Mouse (Mus musculus): ENCODE data around the gene Myo10.

Gene Myo10

DNA sequence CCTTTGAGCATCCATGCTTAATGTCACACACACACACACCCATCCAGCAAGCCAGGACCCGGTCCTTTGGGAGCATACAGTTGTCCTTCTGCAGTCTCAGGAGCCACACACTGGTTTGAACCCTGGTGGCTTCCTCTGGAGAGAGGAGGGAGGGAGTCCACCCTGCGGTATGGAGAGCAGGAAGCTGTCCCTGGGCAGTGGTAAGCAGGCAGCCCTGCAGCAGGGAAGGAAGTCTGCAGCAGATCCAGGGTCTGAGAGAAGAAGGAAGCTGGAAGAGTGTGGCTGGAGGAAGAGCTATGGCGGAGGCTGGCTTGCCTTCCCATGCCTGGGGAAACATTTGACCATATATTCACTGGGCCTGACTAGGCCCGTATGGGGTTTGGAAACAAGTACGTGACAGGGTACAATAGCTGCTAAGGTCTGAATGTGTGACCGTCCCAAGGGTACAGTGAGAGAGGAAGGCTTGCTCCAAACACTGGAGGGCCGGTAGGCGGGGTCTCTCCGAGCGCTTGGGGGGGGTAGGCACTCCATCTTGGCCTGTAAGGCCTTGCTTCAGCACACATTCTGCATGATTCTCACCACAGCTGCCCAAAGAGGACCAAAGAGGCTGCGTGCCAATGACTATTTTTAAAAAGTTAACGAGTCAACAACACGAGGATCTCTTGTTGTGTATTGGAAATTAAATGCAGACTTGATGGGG is 142.5 kb downstream of the Myo10 start:
- no peak for DNase-seq (ENCODE audit: low spot score)

DNA sequence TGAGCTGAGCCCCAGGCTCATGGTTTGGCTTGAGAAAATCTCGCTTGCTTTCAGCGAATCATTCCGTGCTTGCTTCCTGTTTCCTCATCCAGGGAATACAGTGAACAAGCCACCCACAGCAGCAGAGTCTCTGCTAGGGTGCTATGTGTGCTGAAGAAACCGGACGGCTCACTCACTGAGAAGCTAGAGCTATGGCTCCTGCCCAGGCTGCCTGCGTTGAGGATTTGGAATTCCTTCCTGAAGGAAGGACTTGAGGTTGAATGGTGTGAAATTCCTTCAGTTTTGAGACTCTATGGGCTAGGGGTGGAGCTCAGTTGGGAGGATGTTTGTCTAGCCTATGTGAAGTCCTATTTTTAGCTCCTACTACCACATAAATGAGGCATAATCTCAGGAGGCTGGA is 145.5 kb downstream of the Myo10 start:
- no peak for DNase-seq (ENCODE audit: low spot score)

DNA sequence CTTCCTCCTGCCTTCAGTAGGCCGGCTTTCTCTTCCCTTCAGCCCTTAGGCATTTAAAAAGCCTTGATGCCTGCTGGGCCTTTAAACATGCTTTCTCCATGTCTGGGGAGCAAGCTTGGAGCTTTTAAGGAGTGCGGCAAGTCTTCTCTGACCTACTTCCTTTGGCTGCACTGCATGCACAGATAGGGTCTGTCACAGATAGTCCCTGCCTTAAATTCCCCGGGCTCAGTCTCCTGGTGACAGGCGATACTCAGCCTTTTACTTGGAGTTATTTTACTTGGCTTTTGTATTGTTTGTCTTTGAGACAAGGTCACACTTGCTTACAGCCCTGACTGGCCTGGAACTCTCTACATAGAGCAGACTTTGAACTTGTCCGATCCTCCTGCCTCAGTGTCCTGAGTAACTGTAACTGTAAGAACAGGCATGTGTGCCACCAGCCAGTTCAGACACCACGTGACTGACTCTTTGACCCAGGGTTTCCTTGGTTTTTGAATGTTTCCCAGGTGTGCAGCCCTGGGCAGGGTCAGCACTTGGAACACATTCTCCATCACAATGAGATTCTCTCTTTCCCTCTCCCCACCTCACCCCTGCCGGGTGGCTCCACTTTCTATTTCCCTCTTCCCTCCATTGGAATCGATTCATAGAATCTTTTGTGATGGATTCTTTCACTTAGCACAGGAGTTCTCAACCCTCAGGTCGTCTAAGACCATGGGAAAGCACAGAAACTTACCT is 147.4 kb downstream of the Myo10 start:
- DNase-seq (ENCODE audit: low spot score): no peak

DNA sequence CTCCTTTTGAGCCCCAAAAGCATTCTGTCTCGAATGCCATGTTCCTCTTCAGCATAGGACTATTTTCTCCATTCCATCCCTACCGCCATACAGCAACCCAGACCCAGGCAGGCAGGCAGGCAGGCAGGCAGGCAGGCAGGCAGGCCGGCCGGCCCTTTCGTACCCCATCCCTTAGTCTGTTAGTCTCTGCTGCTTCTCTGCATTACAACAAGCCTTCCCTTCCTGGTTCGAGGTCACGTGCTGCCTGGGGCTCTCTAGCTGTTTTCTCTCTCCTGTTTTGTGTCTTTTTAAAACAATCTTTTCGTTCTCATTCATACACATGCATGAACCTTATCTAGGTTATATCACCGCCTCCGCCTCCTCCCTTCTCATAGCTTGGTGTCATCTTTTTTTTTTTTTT is 149.5 kb downstream of the Myo10 start:
- no peak for DNase-seq (ENCODE audit: low spot score)

DNA sequence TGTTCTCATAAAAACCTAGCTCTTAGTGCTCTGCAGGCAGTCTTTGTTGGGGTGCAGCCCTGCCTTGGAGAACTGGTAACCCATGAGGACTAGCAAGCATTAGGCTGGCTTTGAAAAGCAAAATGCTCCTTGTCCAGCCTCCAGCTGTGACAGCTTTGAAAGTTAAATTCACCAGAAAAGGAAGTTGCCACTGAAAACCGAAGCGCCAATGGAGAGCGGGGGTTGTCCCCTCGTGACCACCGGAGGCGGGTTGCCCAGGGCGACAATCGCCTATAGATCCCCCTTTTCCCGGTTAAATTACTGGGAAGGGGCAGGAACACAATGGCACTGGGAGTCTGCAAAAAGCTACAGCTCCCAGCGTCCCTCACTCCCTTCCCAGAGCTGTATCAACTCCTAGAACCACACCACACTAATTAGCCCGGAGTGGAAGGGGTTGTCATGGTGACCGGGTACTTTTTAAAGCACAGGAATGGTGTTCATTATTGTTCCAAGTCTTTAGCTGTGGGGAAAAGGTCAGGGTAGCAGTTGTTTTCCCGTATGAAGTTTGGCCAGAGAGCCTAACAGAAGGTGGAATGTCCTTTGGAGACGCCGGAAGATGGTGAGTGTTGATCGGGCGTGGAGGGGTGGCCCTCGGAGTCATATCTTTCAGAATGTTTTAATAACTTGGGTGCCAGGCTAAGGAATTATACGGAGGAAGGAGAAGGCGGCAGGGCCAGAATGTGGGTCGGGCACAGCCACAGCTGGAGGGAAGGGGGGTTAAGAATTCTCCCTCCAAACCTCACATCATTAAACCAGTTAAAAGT is 151.6 kb downstream of the Myo10 start:
- DNase-seq (ENCODE audit: low spot score): peak; percentile 24

DNA sequence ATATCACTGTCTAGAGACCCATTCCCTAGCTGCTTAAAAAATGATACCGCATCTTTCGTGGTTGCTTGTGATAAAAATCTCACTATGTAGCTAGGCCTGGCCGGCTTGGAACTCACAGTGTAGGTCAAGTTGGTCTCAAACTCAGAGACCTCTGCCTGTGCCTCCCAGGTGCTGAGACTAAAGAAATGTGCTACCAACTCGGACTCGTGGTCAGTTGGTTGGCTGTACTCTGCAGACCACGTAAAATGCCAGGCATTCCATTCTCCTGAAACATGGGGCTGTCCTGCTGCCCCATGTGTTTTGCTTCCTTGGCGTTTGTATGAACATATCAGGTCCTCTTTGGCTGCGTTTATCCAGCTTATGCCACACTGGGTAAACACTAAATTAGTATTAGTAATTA is 156.6 kb downstream of the Myo10 start:
- DNase-seq (ENCODE audit: low spot score): no peak

DNA sequence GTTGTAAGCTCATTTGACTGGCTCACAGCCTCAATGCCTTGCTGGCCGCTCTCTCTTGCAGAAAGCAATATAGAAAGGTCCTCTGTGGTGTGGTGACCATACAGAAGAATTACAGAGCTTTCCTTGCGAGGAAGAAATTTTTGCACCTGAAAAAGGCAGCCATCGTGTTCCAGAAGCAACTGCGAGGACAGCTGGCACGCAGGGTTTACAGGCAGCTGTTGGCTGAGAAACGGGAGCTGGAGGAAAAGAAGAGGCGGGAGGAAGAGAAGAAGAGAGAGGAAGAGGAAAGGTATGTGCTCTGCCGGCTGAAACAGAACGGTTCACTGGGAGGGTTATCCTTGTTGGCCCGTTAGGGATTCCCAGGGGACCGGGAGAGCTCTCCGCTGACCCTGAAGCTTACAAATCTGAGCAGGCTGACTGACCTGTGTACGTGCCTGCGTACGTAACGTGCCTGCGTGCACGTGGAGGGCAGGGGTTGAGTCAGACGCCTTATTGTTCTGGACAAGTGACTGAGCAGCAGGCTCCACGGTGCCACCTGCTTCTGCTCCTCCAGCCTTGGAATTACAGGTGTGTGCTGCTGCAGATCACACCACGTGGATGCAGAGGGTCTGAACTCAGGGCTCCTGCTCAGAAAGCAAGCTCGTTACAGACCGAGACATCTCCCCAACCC is 157.3 kb downstream of the Myo10 start:
- DNase-seq (ENCODE audit: low spot score): no peak

DNA sequence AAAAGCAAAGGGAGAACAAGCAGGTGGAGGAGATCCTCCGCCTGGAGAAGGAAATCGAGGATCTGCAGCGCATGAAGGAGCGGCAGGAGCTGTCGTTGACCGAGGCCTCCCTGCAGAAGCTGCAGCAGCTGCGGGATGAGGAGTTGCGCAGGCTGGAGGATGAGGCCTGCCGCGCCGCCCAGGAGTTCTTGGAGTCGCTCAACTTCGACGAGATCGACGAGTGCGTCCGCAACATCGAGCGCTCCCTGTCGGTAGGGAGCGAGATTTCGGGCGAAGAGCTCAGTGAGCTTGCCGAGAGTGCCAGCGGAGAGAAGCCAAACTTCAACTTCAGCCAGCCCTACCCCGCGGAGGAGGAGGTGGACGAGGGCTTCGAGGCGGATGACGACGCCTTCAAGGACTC is 158.7 kb downstream of the Myo10 start:
- DNase-seq (ENCODE audit: low spot score): no peak

DNA sequence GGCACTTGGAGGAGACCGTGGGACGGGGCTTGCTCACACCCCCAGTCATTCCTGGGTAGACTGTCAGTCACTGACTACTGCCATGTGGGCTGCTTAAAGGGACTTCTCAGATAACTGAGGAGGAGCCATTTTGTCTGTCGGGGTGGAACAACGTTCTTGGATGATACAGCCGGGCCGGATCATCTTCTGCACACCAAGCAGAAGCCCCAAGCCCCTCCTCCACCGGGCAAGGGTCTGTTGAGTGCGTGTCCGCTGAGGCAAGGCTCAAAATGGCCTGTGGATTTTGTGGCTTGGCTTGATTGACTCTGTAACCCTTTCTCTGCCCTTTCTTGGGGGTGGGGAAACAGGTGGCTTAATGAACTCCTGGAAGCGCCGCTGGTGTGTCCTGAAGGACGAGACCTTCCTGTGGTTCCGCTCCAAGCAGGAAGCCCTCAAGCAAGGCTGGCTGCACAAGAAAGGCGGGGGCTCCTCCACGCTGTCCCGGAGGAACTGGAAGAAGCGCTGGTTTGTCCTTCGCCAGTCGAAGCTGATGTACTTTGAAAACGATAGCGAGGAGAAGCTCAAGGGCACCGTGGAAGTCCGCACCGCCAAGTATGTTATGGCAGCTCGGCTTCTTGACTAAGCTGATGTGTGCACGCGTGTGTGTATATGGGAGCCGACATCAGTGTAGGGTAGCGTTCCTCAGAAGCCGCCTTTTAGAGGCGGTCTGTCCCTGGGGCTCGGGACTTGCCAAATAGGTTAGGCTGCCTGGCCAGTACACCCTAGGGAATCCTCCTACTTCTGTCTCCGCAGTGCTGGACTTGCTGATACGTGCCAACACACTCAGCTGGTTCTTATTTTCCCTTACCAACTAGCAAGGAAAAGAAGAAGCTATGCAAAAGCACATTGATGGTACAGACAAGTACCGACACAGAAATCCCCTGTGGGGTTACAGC is 163.4 kb downstream of the Myo10 start:
- no peak for DNase-seq (ENCODE audit: low spot score)

DNA sequence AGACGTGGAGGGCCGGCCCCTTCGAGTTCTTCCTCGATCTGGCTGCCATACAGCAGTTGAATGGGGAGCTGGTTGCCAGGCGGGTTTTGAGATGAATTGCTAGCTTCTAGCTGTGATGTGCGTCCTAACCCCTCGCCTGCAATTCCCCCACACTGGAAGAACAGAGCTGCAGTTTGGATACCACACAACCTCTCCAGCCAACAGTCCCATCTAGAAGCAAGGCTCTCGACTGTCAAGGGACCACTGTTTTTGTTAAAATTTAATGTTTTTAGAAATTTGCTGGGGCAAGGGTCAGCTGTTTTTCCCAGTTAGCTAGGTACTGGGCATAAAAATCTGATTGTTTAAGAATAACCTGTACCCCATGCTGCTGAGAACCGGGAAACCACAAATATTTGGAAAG is 165.1 kb downstream of the Myo10 start:
- DNase-seq (ENCODE audit: low spot score): no peak

DNA sequence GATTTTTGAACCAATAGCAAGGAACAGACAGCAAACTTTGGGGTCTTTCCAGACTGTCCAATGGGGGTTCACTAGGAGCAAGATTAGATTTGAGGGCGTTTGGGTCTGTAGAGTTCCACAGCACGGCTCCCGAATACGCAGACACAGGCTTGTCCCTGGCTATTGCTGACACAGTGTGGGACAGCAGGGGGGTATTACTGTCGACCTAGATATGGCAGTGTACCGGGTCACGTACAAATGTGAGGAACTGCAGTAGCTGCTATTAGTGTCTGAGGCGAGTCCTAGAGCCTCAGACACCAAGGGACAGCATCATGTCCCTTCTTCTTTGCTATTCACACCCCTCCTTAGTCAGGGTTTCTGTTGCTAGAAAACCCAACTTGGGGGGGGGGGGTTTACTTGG is 165.6 kb downstream of the Myo10 start:
- DNase-seq (ENCODE audit: low spot score): no peak

DNA sequence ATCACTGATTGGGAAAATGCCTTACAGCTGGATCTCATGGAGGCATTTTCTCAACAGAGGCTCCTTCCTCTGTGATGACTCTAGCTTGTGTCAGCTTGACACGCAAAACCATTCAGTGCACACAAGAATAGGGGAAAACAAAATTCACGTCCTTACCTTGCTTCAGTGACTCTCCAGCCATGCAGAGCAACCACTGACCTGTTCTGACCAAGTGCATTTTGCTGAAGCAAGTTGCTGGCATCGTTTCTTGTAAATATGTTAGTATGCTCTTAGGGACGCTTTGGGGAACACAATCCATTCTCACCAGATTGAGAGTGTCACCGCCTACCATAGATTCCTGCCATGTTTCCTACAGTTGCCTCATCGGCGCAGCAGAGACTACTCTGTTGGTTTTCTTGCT is 166.2 kb downstream of the Myo10 start:
- DNase-seq (ENCODE audit: low spot score): no peak

DNA sequence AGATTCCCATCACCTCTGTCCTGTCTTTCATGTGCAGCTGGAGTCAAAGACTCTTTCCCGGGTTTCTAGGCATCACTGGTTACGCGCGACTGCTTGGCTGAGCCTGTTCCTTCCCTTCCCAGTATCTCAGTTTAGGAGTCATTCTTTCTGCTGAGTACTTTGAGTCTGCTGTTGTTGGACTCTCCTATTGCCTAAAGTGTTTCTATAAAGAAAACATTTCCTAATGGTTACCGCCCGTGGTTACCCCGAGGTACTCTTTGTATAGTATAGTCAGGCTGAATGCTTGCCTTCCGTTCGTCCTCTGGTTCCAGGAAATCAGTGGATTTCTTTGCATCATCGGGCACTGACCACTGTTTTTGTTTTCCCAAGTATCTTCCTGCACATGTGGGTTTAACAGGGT is 166.9 kb downstream of the Myo10 start:
- DNase-seq (ENCODE audit: low spot score): no peak

DNA sequence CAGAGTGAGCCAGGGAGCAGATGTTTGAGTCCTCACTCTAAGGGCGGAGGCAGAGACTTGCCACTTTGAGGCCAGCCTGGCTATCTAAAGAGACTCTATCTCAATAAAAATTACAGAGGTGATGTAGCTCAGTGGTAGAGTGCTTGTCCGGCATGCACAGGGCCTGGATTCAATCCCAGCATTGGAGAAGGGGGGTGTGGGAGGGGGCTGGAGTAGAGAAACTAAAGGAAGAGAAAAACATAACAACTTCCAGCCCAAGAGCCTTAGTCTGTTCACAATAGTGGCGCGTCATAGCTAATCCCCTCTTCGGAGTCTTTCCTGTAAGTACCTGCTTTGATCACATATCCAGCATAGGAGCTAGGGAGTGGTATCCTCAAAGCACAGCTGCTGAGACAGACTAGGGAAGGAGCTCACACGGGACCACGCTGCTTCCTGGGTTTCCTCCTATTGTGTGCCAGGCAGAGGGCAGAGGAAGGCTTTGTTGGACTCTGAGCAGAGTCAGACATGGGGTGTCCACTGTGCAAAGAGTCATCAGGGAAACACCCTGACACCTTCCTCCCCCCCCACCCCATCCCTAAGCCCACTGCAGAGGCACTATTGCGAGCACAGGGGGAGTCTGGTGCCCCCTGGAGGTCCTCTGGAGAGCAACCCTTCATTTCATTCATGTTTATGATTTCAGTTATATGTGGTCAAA is 169.5 kb downstream of the Myo10 start:
- no peak for DNase-seq (ENCODE audit: low spot score)

DNA sequence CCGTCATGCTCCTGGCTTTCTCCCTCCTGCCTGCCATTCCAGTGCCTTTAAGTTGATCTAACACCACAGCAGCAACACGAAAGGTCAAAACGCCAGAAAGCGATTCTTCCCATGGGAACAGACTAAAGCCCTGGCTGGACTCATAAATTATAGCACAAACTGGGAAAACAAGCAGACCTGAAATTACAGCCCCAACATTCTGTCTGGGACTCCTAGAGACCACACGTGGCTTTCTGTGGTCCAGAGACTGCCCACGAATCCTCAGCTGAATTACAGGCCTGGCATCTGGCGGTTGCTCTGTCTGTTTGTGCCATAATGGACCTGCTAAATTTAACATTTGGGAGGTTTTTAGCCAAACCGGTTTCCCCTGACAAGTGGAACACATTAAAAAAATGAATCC is 171.8 kb downstream of the Myo10 start:
- no peak for DNase-seq (ENCODE audit: low spot score)

DNA sequence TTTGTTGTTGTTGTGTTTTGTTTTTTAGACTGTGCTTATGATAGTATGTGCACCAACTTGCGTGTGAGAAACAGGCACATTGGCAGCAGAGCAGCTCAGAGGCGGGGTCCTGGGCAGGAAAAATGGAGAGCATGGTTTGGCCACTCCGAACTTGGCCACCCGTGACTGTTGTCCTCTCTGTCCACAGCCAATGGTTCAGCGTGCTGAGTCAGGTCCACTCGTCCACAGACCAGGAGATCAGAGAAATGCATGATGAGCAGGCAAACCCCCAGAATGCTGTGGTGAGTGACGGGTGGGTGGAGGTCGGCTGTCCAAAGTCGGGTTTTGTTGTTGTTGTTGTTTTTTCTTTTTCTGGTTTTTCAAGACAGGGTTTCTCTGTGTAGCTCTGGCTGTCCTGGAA is 173.2 kb downstream of the Myo10 start:
- DNase-seq (ENCODE audit: low spot score): no peak

DNA sequence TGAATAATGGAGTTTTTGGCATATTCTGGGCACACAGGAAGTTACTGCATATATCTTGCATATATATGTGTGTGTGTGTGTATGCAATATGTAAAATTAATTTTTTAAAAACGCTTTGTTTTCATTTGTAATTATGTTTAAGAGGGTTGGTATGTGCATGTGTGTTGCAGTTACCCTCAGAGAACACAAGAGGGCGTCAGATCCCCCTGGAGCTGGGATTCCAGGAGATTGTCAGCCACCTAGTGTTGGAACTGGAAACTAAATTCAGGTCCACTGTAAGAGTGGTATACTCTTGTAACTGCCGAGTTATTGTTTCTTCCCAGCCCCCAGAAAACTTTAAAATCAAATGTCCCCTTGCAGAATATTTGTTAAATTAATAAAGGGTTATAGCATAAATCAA is 174.0 kb downstream of the Myo10 start:
- DNase-seq (ENCODE audit: low spot score): peak; percentile 26

DNA sequence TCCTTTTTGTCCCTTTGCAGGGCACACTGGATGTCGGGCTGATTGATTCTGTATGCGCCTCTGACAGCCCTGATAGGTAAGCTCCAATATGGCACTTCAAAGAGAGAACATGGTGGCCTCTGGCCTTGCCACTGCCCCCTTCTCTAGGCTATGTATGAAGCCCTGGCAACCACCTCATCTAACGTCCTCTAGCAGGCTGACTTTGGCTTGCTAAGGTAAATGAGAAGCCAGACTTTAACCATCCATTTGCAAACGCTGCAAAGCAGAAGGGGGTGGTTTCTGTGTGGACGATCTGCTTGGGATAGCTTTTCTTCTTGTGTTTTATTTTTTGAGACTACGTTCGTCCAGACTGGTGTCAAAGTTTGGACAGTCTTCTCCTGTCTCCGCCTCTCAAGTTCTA is 174.9 kb downstream of the Myo10 start:
- no peak for DNase-seq (ENCODE audit: low spot score)

DNA sequence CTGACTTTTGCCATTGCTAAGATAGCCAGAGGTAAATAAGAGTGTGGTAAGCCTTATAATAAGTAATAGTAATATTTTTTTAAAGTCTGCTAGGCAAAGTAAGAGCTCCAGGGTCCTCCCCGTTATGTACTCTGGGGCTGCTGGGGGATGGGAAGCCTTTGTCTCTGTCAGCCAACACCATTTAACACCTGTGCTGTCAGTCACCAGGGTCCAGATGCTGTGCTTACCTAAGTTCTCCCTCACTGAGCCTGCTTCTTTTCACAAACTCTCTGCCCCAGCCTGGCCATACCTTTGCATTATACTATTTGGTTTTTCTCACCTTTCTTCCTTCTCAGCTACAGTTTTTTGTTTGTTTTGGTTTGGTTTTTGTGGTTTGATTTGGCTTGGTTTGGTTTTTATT is 175.6 kb downstream of the Myo10 start:
- no peak for DNase-seq (ENCODE audit: low spot score)

DNA sequence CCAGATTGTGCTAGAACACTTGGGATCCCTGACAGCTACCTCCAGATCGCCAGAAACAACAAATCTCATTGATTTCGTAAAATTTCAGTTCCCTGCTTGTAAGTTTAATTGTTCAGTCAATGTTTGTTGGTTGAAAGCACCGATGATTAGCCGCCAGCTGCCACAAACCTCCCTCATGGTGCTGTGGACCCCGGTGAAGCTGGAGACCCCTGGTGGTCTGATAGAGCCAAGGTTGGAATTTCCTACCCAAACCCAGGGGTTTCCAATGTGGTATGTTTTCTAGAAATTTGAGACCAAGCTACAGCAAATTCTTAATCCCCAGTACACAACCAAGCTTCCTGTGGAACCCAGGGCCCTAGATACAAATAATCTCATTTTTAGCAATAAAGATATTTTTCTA is 179.4 kb downstream of the Myo10 start:
- no peak for DNase-seq (ENCODE audit: low spot score)

DNA sequence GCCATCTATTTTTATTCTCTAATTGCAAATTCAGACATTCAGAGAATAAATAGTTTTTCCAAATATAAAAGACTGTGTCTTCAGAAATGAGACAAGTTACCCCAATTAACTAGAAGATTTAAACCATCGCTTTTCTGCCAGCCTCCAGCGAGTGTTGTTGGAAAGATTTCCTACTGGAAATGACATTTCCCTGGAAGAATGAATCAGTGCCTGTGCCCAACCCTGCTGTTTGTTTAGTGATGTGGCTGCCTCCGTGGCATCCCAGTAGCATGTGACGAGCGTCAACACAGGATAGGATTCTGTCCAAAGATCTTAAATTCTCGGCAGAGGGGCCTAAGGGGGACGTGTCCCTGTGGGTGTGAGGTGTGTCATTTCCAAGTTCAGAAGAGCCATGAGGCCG is 179.9 kb downstream of the Myo10 start:
- no peak for DNase-seq (ENCODE audit: low spot score)

Measured in T-cell, adult 2 months (primary cell).